Mouse (Mus musculus): Measurements from ENCODE around the gene Lmnb2. TPM values are rescaled to one million over a fixed set of nuclear protein-coding genes. Genes with fewer than 3 reads are reported as not detected.
A peak's percentile ranks its signal among the peaks of the same experiment; 100 is the strongest.

Lmnb2 gene
- polyA plus RNA-seq, 1 experiment from 2014 or later = 67.7 TPM

DNA sequence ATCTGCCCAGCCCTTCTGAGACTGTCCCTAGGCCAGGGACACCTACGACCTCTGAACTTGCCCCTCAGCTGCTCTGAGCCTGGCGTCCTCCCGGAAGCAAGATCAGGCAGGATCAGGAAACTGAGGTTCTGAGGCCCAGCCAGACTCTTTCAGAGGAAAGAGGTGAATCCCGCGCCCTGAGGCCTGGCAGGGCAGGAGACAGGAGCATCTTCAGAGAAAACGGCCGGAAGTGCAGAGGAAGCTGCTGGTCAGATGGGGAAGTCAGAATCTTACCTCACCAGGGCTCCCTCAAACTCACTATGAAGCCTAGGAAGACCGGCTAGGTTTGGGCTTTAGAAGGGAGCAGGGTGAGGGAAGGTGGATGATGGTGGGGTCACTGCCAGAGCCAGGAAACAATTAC lies 24.9 kb upstream of the Lmnb2 start:
- H3K27ac ChIP-seq = no peak overlapping the region
- no peak overlapping the region for H3K4me2 ChIP-seq
- no peaks in the 10 kb centered on the region for H3K36me3 ChIP-seq (replicated peaks)
- H3K4me3 ChIP-seq (replicated peaks) = no peak overlapping the region
- 64% methylated on average over 8 of the region's 8 CpGs for WGBS
- H3K9me3 ChIP-seq = no peaks in the 10 kb centered on the region
- peaks cover 29% of the 10 kb centered on the region for H3K4me1 ChIP-seq
- no peak for ATAC-seq (ENCODE audit: low FRiP score)
- 0 out of 2 replicates have a peak overlapping the region, but pooled peaks have one; percentile 38 for H3K9ac ChIP-seq
- H3K27me3 ChIP-seq = peaks cover 34% of the 10 kb centered on the region

DNA sequence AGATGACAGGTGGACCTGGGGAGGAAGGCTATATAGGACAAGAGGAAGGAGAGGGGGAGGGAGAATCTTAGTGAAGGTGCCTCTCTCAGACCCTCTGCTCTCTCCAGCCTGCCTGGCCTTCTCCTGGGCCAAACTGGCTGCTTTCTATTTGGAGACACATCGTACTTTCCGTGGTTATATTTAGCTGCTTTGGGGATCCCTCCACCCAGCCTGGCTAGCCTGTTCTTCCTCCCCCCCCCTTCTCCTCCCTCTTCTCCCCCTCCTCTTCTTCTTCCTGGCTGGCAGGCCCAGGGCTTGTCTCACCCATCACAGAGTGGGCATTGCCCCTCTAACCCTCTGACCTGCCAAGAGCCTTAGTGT lies 22.9 kb upstream of the Lmnb2 start:
- Histone ChIP-seq H3K9me3 (no peaks in the 10 kb centered on the region), H3K27me3 (peaks cover 53% of the 10 kb centered on the region), H3K4me3 (replicated peaks) (no peak overlapping the region), H3K36me3 (replicated peaks) (no peaks in the 10 kb centered on the region), H3K27ac (no peak overlapping the region), H3K4me2 (no peak overlapping the region), H3K9ac (no peak overlapping the region; the same call in 1 of the 2 replicates), H3K4me1 (peaks cover 41% of the 10 kb centered on the region)
- 75% methylated on average over 2 of the region's 2 CpGs for WGBS
- no peak for ATAC-seq (ENCODE audit: low FRiP score)

DNA sequence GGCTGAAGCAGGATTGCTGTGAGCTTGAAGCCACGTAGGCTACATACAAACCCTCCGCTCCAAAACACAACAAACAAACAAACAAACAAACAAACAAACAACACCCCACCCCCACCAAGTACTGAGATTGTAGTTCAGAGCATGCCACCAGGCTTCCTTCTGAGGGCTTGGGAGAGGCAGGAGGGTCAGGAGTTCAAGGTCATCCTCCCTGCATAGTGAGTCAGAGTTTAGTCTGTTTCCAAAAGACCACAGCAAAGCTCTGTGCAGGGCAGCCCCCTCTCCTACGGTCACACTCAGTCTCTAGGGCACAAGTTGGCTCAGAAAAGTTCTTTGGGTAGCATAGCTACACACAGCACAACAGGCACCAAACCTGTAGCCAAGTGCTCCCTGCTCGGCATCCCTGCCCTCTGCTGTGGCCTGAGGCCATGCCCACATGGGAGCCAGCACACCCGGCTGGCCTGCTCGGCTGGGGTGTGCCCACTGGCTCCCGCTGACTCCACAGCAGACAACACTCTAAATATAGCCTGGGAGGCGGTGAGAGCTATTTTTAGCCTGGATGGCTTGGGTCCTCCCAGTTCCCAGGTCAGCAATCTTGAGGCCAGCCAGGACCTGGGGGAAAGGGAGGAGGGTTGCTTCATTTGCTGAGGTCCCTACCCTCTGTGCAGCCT lies 22.4 kb upstream of the Lmnb2 start:
- Histone ChIP-seq H3K27me3 (peaks cover 58% of the 10 kb centered on the region), H3K4me3 (replicated peaks) (peak overlapping the region; percentile 38), H3K4me2 (peak overlapping the region; percentile 62), H3K4me1 (peaks cover 47% of the 10 kb centered on the region), H3K27ac (no peak overlapping the region), H3K9ac (no peak overlapping the region; the same call in 1 of the 2 replicates), H3K9me3 (no peaks in the 10 kb centered on the region), H3K36me3 (replicated peaks) (no peaks in the 10 kb centered on the region)
- no peak for ATAC-seq (ENCODE audit: low FRiP score)
- 62% methylated on average over 8 of the region's 8 CpGs for WGBS

DNA sequence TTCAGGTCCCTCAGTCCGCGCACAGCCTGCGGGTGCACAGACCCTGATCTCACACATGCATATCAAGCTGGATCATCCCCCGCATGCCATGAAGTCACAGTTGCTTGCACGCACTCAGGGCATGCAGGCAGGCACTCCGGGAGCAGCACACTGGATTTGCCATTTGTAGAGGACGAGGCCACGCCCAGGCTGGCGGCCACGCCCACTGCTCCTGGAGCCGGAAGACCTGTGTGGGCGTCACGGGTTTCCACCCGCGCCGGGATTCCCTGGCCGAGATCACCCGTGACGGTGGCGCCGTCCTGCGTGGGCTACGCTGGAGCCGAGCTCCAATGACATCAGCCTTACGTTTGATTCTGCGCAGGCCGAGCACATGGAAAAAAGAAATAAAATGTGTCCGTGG lies 21.6 kb upstream of the Lmnb2 start:
- Histone ChIP-seq H3K4me3 (replicated peaks) (peak overlapping the region; percentile 38), H3K9me3 (no peaks in the 10 kb centered on the region), H3K4me2 (peak overlapping the region; percentile 62), H3K36me3 (replicated peaks) (no peaks in the 10 kb centered on the region), H3K27me3 (peaks cover 66% of the 10 kb centered on the region), H3K27ac (peak overlapping the region; percentile 42; the same call in 1 of the 2 replicates), H3K9ac (peak overlapping the region; percentile 13), H3K4me1 (peaks cover 52% of the 10 kb centered on the region)
- WGBS = 6% methylated on average over 28 of the region's 28 CpGs
- peak; percentile 52 for ATAC-seq (ENCODE audit: low FRiP score)

DNA sequence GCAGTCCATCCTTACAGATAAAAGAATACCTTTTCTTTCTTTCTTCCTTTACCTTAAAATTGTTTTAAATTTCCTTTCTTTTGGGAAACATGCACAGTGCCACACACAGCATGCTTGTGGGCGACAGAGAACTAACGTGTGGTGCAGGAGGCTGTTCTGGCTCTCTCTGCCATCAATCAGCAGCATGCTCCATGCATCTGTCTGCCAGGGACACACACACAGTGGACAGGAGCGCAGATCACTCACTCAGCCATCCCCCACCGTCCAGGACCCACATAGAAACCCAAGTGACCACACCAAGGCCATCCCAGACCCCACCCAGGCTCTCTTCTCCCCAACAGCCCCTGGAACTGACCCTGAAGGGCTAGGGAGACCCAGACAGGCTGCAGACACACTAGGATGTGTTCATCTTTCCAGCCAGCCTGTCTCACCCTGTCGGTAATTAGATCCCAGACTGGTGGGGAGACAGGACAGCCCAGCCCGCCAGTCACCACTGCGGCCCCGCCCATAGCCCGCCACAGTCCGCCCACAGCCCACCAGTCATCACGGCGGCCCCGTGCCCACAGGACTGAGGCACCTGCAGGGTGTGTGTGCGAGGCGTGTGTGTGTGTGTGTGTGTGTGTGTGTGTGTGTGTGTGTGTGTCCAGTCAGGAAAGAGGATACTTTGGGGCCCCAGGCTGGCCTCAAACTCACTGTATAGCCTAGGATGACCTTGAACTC lies 20.9 kb upstream of the Lmnb2 start:
- H3K4me2 ChIP-seq = peak overlapping the region; percentile 62
- H3K9ac ChIP-seq = 0 out of 2 replicates have a peak overlapping the region, but pooled peaks have one; percentile 17
- peak; percentile 44; the same call in 1 of the 2 replicates for ATAC-seq (ENCODE audit: low FRiP score)
- H3K4me3 ChIP-seq (replicated peaks) = peak overlapping the region; percentile 38
- 13% methylated on average over 15 of the region's 15 CpGs for WGBS
- peaks cover 73% of the 10 kb centered on the region for H3K27me3 ChIP-seq
- H3K27ac ChIP-seq = peak overlapping the region; percentile 43; the same call in 1 of the 2 replicates
- no peaks in the 10 kb centered on the region for H3K36me3 ChIP-seq (replicated peaks)
- H3K4me1 ChIP-seq = peaks cover 58% of the 10 kb centered on the region
- no peaks in the 10 kb centered on the region for H3K9me3 ChIP-seq

DNA sequence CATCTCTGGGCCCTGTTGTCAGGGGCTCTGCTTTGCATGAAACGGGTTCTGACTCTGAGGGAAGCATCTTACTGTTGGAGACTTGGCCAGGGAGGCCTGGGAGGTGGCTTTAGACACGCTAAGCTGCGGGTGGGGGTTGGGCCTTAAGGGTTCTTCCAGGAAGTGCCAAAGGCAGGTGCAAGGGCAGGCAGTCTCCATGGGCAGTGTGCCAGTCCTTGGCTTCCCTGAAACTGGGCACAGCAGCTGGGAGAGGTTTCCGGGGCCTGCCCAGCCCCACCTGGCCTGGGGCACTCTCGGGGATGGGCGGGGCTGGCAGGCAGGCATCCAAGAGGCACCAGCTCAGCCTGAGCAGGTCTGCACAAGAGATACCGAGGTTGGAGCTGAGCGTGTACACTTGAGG lies 19.6 kb upstream of the Lmnb2 start:
- Histone ChIP-seq H3K9ac (no peak overlapping the region; the same call in 1 of the 2 replicates), H3K4me3 (replicated peaks) (no peak overlapping the region), H3K4me2 (peak overlapping the region; percentile 6; the same call in 1 of the 2 replicates), H3K9me3 (no peaks in the 10 kb centered on the region), H3K4me1 (peaks cover 72% of the 10 kb centered on the region), H3K36me3 (replicated peaks) (no peaks in the 10 kb centered on the region), H3K27ac (peak overlapping the region; percentile 63), H3K27me3 (peaks cover 86% of the 10 kb centered on the region)
- ATAC-seq (ENCODE audit: low FRiP score) = no peak
- WGBS = 29% methylated on average over 8 of the region's 8 CpGs

DNA sequence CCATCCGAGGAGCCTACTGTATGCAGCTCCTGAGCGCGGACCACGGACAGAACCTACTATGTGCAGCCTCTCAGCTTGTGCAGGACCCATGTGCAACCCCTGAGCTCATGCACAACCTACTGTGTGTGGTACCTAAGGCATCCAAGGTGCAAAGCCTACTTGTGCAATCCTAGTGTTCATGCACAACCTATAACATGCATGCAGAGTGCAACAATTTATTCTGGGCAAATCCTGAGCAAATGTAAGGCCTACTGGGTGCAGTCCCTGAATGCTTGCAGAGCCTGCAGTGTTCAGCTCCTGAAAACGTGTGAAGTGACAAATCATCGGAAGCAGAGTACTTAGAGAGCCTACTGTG lies 18.7 kb upstream of the Lmnb2 start:
- Histone ChIP-seq H3K27me3 (peaks cover 93% of the 10 kb centered on the region), H3K4me2 (peak overlapping the region; percentile 56), H3K4me3 (replicated peaks) (peak overlapping the region; percentile 34), H3K4me1 (peaks cover 80% of the 10 kb centered on the region), H3K27ac (peak overlapping the region; percentile 63), H3K9ac (peak overlapping the region; percentile 38; the same call in 1 of the 2 replicates), H3K36me3 (replicated peaks) (no peaks in the 10 kb centered on the region), H3K9me3 (no peaks in the 10 kb centered on the region)
- 13% methylated on average over 6 of the region's 6 CpGs for WGBS
- ATAC-seq (ENCODE audit: low FRiP score) = no peak

DNA sequence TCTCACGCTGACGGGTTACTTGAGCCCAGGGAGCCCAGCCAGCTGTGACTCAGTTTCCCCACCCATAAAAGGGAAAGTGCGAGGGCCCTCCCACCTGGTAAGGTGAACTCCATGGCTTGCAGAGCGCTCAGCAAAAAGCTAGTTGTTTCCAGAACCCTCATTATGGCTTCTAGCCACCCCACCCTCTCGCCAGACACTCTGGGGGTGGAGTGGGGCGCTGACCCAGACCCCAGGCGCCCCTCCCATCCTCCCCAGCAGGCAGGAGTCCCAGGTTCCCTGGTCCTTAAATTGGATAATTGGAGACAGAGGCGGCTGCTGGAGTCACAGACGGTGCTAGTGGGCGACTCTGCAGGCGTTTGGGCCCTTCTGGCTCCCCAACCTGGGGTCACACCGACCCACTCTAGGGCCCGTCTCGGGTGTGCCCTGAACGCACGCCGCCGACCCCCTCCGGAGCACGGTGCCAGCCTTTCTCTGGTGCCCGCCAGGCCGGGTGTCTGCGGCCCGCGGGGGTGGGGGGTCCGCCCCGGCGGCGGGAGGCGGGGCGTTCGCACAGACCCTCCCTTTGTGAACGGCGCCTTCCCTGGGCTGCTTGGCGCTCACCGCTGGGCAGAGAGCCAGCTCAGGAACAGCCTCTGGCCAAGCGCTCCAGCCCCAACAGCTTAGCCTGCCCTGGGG lies 18.2 kb upstream of the Lmnb2 start:
- Histone ChIP-seq H3K9me3 (no peaks in the 10 kb centered on the region), H3K4me3 (replicated peaks) (peak overlapping the region; percentile 34), H3K27ac (peak overlapping the region; percentile 63), H3K4me1 (peaks cover 86% of the 10 kb centered on the region), H3K4me2 (peak overlapping the region; percentile 56), H3K9ac (peak overlapping the region; percentile 38), H3K27me3 (peaks cover 93% of the 10 kb centered on the region), H3K36me3 (replicated peaks) (no peaks in the 10 kb centered on the region)
- ATAC-seq (ENCODE audit: low FRiP score) = peak; percentile 54; the same call in 1 of the 2 replicates
- WGBS = 1% methylated on average over 37 of the region's 37 CpGs

DNA sequence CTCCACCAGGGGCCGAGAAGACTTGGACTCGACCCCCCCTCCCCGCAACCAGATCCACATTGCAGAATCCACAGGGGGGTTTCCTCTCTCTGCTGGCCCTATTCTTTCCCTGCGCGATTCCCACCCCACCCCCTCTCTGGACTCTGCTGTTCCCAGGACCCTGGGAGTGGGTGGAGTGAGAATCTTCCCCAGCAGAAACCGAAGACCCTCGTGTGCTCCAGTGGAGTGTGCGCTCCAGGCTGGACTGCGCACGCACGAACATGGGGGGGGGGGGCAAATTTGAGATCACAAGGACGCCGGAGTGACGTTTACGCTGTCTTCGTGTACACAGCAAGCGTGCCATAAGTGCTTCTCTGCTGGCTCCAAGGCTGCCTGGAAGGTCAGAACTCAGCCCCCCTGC lies 17.7 kb upstream of the Lmnb2 start:
- H3K9me3 ChIP-seq = no peaks in the 10 kb centered on the region
- peaks cover 91% of the 10 kb centered on the region for H3K4me1 ChIP-seq
- ATAC-seq (ENCODE audit: low FRiP score) = no peak
- peaks cover 95% of the 10 kb centered on the region for H3K27me3 ChIP-seq
- H3K4me3 ChIP-seq (replicated peaks) = peak overlapping the region; percentile 34
- H3K27ac ChIP-seq = peak overlapping the region; percentile 63
- no peaks in the 10 kb centered on the region for H3K36me3 ChIP-seq (replicated peaks)
- WGBS = 4% methylated on average over 17 of the region's 17 CpGs
- peak overlapping the region; percentile 56 for H3K4me2 ChIP-seq
- H3K9ac ChIP-seq = 0 out of 2 replicates have a peak overlapping the region, but pooled peaks have one; percentile 4

DNA sequence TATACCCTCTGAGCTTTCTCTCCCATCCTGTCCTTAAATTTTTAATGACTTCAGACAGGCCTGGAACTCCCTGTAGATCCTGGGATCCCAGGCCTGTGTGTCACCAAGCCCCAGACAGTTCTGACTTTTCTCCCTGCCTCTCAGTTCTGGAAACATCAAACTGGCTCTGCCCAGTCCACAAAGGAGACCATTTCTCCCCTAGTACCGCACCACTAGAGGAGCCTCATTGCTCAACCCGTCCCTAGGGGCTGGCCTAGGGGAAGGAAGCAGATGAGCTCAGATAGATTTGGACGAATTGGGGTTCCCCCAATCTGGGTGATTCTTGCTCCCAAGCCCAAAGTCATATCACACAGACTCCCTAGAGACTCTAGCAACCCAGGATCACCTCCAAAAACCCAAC lies 17.2 kb upstream of the Lmnb2 start:
- H3K9me3 ChIP-seq = no peaks in the 10 kb centered on the region
- ATAC-seq (ENCODE audit: low FRiP score) = no peak
- peaks cover 95% of the 10 kb centered on the region for H3K27me3 ChIP-seq
- peak overlapping the region; percentile 63; the same call in 1 of the 2 replicates for H3K27ac ChIP-seq
- H3K4me1 ChIP-seq = peaks cover 91% of the 10 kb centered on the region
- peak overlapping the region; percentile 34; the same call in 1 of the 2 replicates for H3K4me3 ChIP-seq (replicated peaks)
- H3K4me2 ChIP-seq = peak overlapping the region; percentile 56; the same call in 1 of the 2 replicates
- no peaks in the 10 kb centered on the region for H3K36me3 ChIP-seq (replicated peaks)
- H3K9ac ChIP-seq = 0 out of 2 replicates have a peak overlapping the region, but pooled peaks have one; percentile 4
- WGBS = 2% methylated on average over 3 of the region's 3 CpGs

DNA sequence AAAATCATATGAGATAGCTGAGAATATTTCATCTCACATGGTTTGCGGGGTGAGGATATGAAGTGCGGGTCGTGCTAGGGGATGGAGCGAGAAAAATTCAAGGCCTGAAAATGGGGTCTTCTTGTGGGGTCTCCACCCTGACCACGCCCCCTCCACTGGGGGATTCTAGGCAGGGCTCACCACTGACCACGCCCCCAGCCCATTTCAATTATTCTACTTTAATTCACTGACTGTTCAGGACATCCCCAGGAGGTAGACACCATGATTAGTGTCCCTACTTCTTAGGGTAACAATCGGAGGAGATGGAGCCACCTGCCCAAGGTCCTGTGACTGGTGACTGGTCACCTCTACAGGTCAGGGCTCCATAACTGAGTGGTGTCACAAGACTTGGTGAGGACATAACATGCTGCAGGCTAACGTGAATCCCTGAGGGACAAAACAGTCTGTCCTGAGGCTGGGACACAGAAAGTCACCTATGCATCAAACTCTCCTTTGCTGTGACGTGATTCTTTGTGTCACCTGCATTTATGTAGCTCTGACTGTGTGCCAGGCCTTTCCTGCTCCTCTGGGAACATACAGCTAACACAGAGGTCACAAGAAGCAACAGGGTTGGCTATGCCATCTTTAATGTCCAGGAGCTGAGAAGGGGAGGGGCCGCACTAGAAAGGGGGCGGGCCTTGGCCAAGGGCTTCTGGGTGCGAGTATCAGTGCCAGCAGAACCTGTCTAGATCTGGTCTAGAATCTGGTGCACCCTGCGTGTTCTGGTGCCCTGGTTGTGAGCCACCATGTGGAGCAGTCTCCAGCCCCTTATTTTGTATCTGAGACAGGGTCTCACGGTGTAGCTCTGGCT lies 16.3 kb upstream of the Lmnb2 start:
- H3K36me3 ChIP-seq (replicated peaks) = no peaks in the 10 kb centered on the region
- H3K4me1 ChIP-seq = peaks cover 88% of the 10 kb centered on the region
- peaks cover 93% of the 10 kb centered on the region for H3K27me3 ChIP-seq
- H3K27ac ChIP-seq = no peak overlapping the region
- no peak for ATAC-seq (ENCODE audit: low FRiP score)
- WGBS = 36% methylated on average over 14 of the region's 14 CpGs
- no peak overlapping the region for H3K9ac ChIP-seq
- H3K4me2 ChIP-seq = peak overlapping the region; percentile 44; the same call in 1 of the 2 replicates
- no peaks in the 10 kb centered on the region for H3K9me3 ChIP-seq
- H3K4me3 ChIP-seq (replicated peaks) = no peak overlapping the region
